Mouse (Mus musculus) stomach, embryonic 15.5 days (tissue): ENCODE data around the gene Cep128. TPM values are rescaled to one million over a fixed set of nuclear protein-coding genes. Genes with fewer than 3 reads are reported as not detected.

Experiments
- ATAC-seq: fragments of 200-750 bp; cut with Nextera tagmentation; 2 replicates; pipeline ENCODE4 v1.8.0; 2017; ENCODE audit warnings: low read depth, moderate number of reproducible peaks, moderate TSS enrichment; ENCODE audit not compliant: insufficient read depth, low FRiP score
- H3K27ac ChIP-seq: fragments of 300-500 bp; sonication (generic); 2 replicates; pipeline ENCODE4 v1.5.1; 2015; ENCODE audit warnings: mild to moderate bottlenecking, inconsistent platforms
- H3K27me3 ChIP-seq: fragments of 300-500 bp; sonication (generic); replicated peaks from 2 replicates; pipeline ENCODE4 v1.6.1; 2015; ENCODE audit warnings: inconsistent platforms
- H3K36me3 ChIP-seq: fragments of 300-500 bp; sonication (generic); 2 replicates; pipeline ENCODE4 v1.6.1; 2015; ENCODE audit warnings: inconsistent platforms
- H3K4me1 ChIP-seq: fragments of 300-500 bp; sonication (generic); 2 replicates; pipeline ENCODE4 v1.6.1; 2015; ENCODE audit warnings: inconsistent platforms
- H3K4me2 ChIP-seq: fragments of 300-500 bp; sonication (generic); 2 replicates; pipeline ENCODE4 v1.6.1; 2015; ENCODE audit warnings: mild to moderate bottlenecking, inconsistent platforms
- H3K4me3 ChIP-seq: fragments of 300-500 bp; sonication (generic); replicated peaks from 2 replicates; pipeline ENCODE4 v1.5.1; 2015; ENCODE audit warnings: inconsistent platforms
- H3K9ac ChIP-seq: fragments of 300-500 bp; sonication (generic); 2 replicates; pipeline ENCODE4 v1.6.1; 2015; ENCODE audit warnings: inconsistent platforms
- H3K9me3 ChIP-seq: fragments of 300-500 bp; sonication (generic); 2 replicates; pipeline ENCODE4 v1.6.1; 2016; ENCODE audit warnings: inconsistent platforms
- WGBS: fragments of 180-500 bp; shearing (Covaris S2); methylation state at CpG from one replicate; pipeline ENCODE4 v1.1.7; 2015; 5-methylcytosine and 5-hydroxymethylcytosine counted together
- polyA plus RNA-seq: library from polyadenylated mRNA; unstranded; fragments of >200 nt; fragmentation: Nextera tagmentation; extraction: Ambion mirVana; gene quantifications from 2 replicates; pipeline ENCODE4 v1.2.1, GENCODE M21; 2015

Gene Cep128
- polyA plus RNA-seq, 1 experiment from 2014 or later, result 8.4 TPM

DNA sequence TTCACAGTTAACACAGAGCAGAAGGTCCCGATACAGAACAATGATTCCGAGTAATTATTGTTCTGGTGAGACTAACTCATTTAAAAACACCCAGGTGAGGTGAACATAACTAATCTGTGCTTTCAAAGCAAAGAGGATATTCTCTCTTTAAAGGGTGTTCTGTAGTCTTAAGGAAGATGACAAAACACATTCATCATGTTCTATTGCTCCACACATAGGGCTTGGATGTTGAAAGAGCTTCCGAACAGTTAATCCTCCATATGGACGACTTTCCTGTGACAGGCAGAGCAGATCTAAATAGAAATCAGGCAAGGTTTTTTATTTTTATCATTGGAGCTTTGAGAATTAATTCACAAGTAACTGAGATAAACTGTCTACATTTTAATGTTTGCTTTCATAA is 342.8 kb downstream of the Cep128 start:
- H3K27ac ChIP-seq, result no peak overlapping the region
- no peak overlapping the region for H3K4me2 ChIP-seq

DNA sequence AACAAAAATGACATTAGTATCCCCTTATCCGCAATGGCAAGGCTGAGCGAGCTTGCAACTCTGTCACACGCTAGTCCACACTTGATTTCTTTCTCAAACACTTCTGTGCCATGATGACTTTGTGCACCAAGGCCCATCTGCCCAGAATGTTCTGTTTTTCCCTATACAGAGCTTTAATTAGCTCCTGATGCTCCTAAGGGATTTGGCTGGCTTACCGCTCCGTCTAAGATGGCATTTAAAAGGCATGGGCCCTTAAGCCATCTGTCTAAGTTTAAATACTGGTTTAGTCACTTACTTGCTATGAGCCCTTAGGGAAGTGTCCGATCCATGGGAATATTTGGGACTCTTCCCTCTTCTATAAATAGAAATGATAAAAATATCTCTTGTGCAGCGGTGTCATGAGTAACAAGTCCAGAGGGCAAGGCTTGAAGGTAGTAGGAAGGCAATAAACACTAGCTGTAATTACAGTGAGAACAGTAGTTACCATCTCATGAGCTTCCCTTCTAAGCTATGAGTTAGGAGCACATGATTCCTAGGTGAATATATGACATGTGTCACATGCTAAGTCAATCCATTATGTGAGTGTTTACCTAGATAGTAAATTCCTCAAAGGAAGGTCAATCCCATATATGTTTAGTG is 343.8 kb downstream of the Cep128 start:
- H3K9me3 ChIP-seq, result no peaks in the 10 kb centered on the region
- H3K9ac ChIP-seq, result no peak overlapping the region
- no peak overlapping the region for H3K4me3 ChIP-seq
- H3K4me1 ChIP-seq, result no peaks in the 10 kb centered on the region
- H3K36me3 ChIP-seq, result no peaks in the 10 kb centered on the region
- H3K27ac ChIP-seq, result no peak overlapping the region
- H3K4me2 ChIP-seq, result no peak overlapping the region
- 86% methylated on average over 7 of the region's 7 CpGs for WGBS
- H3K27me3 ChIP-seq, result no peaks in the 10 kb centered on the region
- ATAC-seq, result no peak

More for the DNA sequence above, 342.8 kb downstream of the Cep128 start:
- Histone ChIP-seq H3K27me3 (no peaks in the 10 kb centered on the region), H3K9ac (no peak overlapping the region), H3K36me3 (no peaks in the 10 kb centered on the region), H3K4me1 (no peaks in the 10 kb centered on the region), H3K4me3 (no peak overlapping the region), H3K9me3 (no peaks in the 10 kb centered on the region)
- no peak for ATAC-seq
- WGBS, result 67% methylated on average over 4 of the region's 4 CpGs

DNA sequence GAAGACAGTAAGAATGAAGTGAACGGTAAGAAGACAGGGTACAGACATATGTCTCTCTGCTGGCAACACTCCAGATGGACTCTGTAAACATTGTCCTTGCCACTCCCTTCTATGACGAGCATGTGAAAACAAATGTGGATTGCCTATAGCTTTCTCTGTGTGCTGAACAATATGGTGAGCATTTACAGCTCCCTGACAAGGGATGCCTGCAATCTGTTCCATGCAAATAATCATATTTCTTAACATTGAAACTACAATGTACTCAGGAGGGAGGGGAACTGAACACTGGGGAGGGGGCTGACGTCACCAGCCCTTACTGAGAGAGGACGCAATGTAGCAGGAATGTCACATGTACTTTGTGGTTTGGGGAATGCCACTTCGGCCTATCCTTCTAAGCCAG is 355.1 kb downstream of the Cep128 start:
- H3K36me3 ChIP-seq, result no peaks in the 10 kb centered on the region
- H3K4me1 ChIP-seq, result no peaks in the 10 kb centered on the region
- H3K9ac ChIP-seq, result no peak overlapping the region
- ATAC-seq, result no peak; the same call in 1 of the 2 replicates
- H3K27me3 ChIP-seq, result no peaks in the 10 kb centered on the region
- no peak overlapping the region for H3K27ac ChIP-seq
- no peaks in the 10 kb centered on the region for H3K9me3 ChIP-seq
- 54% methylated on average over 5 of the region's 5 CpGs for WGBS
- H3K4me2 ChIP-seq, result no peak overlapping the region
- H3K4me3 ChIP-seq, result no peak overlapping the region

DNA sequence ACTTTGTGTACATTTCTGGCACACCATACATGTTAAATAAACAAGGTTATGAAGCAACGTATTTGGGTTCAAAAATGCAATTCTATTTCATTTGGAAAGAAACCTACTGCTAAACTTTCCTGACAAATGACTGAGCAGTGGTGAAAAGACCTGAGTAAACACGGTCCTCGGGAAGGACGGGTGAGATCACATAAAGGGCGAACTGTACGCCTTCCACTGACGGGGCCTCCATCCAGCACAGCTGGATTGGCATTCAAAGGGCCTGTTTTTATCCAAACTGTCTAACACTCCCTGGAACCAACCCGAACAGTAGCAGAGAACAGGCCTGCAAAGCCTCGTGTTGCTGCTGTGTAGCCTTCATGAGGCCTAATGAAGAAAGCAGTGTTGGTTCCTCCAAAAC is 356.5 kb downstream of the Cep128 start:
- Histone ChIP-seq H3K36me3 (no peaks in the 10 kb centered on the region), H3K4me1 (no peaks in the 10 kb centered on the region), H3K4me2 (no peak overlapping the region), H3K9ac (no peak overlapping the region), H3K9me3 (no peaks in the 10 kb centered on the region), H3K4me3 (no peak overlapping the region), H3K27ac (peak overlapping the region; percentile 51; the same call in 1 of the 2 replicates), H3K27me3 (no peaks in the 10 kb centered on the region)
- 38% methylated on average over 9 of the region's 9 CpGs for WGBS
- no peak; the same call in 1 of the 2 replicates for ATAC-seq

DNA sequence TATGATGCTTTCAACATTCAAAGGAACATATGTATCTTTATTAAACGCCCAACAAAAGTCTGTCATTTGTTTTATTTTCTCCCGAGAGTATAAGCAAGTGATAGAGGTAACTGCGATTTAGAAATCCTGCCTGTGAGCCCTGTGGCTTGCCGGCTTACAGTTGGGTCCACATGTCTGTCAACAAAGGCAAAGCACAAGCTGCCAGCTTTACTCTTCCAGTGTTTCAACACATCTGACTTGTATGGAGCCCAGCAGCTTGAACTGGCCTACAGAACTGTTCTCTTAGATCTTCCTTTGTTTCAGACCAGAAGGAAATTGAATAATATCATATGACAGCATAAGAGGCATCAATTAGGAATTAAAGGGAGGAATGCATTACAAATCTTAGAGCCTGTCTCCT is 357.1 kb downstream of the Cep128 start:
- 73% methylated on average over 4 of the region's 4 CpGs for WGBS
- no peak; the same call in 1 of the 2 replicates for ATAC-seq

DNA sequence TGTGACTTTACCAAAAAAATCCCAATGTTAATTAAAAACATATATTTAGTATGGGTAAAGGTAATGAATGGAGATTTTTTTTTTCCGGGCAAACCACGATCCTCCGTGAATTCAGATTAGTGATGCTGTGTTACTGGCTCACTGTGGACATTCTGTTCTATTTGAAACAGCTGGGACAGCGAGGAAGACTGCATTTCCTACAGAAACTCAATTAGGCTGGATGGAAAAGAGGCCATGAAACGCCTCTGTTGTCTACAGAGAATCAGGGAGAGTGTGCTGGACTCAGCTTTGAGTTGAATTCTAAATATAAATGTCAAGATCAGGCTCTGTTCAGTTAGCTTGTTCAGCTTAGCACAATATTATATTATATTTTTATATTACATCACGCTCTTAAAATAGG is 369.1 kb downstream of the Cep128 start:
- H3K9ac ChIP-seq, result no peak overlapping the region
- no peak overlapping the region for H3K4me3 ChIP-seq
- ATAC-seq, result no peak
- H3K4me1 ChIP-seq, result no peaks in the 10 kb centered on the region
- H3K27ac ChIP-seq, result no peak overlapping the region
- H3K9me3 ChIP-seq, result no peaks in the 10 kb centered on the region
- H3K27me3 ChIP-seq, result no peaks in the 10 kb centered on the region
- WGBS, result 79% methylated on average over 6 of the region's 6 CpGs
- H3K36me3 ChIP-seq, result no peaks in the 10 kb centered on the region
- H3K4me2 ChIP-seq, result no peak overlapping the region

More for the DNA sequence above, 357.1 kb downstream of the Cep128 start:
- H3K27ac ChIP-seq, result no peak overlapping the region
- H3K9ac ChIP-seq, result no peak overlapping the region
- H3K4me2 ChIP-seq, result no peak overlapping the region
- no peaks in the 10 kb centered on the region for H3K9me3 ChIP-seq
- H3K27me3 ChIP-seq, result no peaks in the 10 kb centered on the region
- H3K36me3 ChIP-seq, result no peaks in the 10 kb centered on the region
- H3K4me1 ChIP-seq, result no peaks in the 10 kb centered on the region
- H3K4me3 ChIP-seq, result no peak overlapping the region

DNA sequence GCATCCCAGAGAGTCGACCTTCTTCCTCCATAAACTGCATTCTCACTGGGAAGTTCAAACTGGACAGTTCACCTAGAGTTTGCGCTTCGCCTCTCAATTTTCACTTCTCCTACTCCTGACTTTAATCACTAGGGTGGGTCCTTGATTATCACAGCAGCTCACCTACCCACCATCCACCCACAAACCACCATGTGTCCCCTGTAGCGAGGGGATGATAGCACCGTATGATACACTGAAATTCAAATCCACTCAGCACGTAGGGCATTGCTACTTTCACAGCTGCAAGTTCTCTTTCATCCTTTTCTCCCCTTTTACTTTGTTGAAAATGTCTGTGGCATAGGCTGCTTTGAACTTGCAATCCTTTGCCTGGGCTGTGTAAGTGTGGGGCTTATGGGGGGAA is 371.2 kb downstream of the Cep128 start:
- H3K36me3 ChIP-seq, result no peaks in the 10 kb centered on the region
- H3K27ac ChIP-seq, result no peak overlapping the region
- H3K4me1 ChIP-seq, result no peaks in the 10 kb centered on the region
- WGBS, result 82% methylated on average over 6 of the region's 6 CpGs
- H3K27me3 ChIP-seq, result no peaks in the 10 kb centered on the region
- H3K4me3 ChIP-seq, result no peak overlapping the region
- no peak for ATAC-seq
- no peak overlapping the region for H3K9ac ChIP-seq
- no peaks in the 10 kb centered on the region for H3K9me3 ChIP-seq
- H3K4me2 ChIP-seq, result no peak overlapping the region

DNA sequence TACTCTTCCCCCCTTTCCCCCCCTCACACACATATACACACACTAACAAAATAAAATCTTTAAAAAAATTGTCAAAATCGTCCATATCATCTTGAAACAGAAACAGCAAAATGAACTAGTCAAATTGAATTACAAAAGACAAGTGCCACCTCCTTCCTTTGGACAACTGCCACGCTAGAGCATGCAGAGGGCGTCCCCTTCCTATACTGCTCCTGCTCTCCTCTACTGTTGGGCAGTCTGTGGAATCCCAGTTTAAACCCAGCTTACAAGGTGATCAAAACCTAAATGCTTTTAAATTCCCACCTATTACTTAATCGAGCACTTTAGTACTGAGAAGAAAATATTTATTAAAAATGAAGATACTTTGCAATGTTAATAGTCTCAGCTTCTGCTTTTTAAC is 372.0 kb downstream of the Cep128 start:
- no peaks in the 10 kb centered on the region for H3K36me3 ChIP-seq
- no peaks in the 10 kb centered on the region for H3K9me3 ChIP-seq
- H3K9ac ChIP-seq, result no peak overlapping the region
- 68% methylated on average over 4 of the region's 4 CpGs for WGBS
- H3K4me2 ChIP-seq, result no peak overlapping the region
- no peak overlapping the region for H3K27ac ChIP-seq
- no peaks in the 10 kb centered on the region for H3K4me1 ChIP-seq
- ATAC-seq, result no peak
- no peak overlapping the region for H3K4me3 ChIP-seq
- no peaks in the 10 kb centered on the region for H3K27me3 ChIP-seq

DNA sequence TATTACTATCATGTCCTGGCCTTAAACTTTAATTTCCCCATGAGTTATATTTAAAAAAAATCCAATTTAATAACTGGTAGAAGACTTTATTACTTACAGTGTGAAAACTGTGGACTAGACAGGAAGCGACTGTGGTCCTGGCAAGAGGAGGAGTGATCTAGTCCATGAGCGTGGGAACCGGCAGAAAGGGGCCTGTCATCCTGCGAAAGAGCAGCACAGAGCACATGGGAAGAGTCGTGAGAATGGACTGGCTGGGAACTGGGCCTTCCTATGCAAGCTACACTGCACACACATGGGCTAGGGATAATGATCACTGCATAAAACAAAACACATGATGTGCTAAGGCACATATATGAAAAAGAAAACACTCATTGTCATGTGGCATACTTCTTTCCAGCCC is 375.5 kb downstream of the Cep128 start:
- WGBS, result 53% methylated on average over 5 of the region's 5 CpGs

DNA sequence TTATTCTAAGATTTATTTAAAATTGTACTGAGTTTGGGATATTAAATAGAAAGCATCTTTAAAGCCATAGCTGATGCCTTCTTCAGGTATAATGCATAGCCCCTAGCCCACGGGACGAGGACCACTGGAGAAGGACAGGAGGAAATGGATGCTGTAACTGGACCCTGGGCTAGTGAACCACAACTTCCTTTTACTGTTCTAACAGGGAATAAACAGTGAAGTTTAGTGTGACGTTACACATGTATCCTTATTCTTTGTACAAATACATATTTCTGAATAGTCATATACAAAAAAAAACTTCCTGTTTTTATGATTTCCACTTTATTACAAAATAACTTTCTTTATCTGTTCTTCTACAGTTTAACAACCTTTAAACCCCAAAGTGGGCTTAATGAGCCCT is 376.0 kb downstream of the Cep128 start:
- 41% methylated on average over 3 of the region's 3 CpGs for WGBS
- H3K9ac ChIP-seq, result no peak overlapping the region
- no peak overlapping the region for H3K4me2 ChIP-seq
- H3K27ac ChIP-seq, result no peak overlapping the region
- H3K27me3 ChIP-seq, result no peaks in the 10 kb centered on the region
- no peak for ATAC-seq
- no peaks in the 10 kb centered on the region for H3K4me1 ChIP-seq
- no peak overlapping the region for H3K4me3 ChIP-seq
- no peaks in the 10 kb centered on the region for H3K36me3 ChIP-seq
- no peaks in the 10 kb centered on the region for H3K9me3 ChIP-seq

More for the DNA sequence above, 375.5 kb downstream of the Cep128 start:
- Histone ChIP-seq H3K4me3 (no peak overlapping the region), H3K9me3 (no peaks in the 10 kb centered on the region), H3K27ac (no peak overlapping the region), H3K4me1 (no peaks in the 10 kb centered on the region), H3K27me3 (no peaks in the 10 kb centered on the region), H3K36me3 (no peaks in the 10 kb centered on the region), H3K4me2 (no peak overlapping the region), H3K9ac (no peak overlapping the region)
- no peak for ATAC-seq

DNA sequence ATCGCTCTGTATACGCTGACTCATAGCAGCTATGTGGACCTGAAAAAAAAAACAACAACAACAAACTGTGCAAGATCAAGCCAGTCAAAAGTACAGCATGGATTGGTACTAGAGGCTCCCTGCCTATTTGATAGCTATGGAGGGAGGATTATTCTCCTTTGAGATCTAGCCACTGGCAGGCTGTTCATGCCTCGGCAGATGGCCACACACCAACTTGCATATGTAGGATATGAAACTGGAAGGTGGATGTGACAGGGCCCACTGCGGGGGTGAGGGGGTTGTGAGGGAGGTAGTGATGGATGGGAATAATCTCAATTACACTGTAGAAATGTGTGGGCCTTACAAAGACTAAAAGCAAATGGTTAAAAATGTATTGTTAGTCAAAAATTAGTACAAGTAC is 386.7 kb downstream of the Cep128 start:
- Histone ChIP-seq H3K27me3 (no peaks in the 10 kb centered on the region), H3K9ac (no peak overlapping the region), H3K4me1 (no peaks in the 10 kb centered on the region), H3K9me3 (no peaks in the 10 kb centered on the region), H3K4me3 (no peak overlapping the region), H3K27ac (no peak overlapping the region), H3K4me2 (no peak overlapping the region), H3K36me3 (no peaks in the 10 kb centered on the region)
- 86% methylated on average over 4 of the region's 4 CpGs for WGBS
- no peak for ATAC-seq

DNA sequence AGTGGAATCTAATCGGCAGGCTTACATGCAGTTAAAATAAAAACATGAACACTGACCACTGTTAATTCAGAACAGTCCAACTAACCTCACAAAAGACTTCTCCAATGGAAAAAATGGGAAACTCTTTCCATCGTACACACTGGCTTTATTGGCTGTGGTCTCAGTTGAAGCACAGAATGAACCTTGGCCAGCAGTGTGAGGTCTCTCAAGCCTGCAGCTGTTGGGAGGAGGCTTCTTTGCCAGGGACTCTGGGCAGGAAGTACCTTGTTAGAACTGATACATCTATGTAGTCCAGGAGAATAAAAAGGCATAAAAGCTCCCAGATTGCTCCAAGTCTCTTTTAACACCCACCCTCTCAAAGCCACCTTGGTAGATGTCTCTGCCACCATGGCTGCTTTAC is 390.9 kb downstream of the Cep128 start:
- 86% methylated on average over 2 of the region's 2 CpGs for WGBS
- H3K9me3 ChIP-seq, result no peaks in the 10 kb centered on the region
- H3K27me3 ChIP-seq, result no peaks in the 10 kb centered on the region
- H3K4me3 ChIP-seq, result no peak overlapping the region
- no peak overlapping the region for H3K27ac ChIP-seq
- no peak overlapping the region for H3K4me2 ChIP-seq
- H3K36me3 ChIP-seq, result no peaks in the 10 kb centered on the region
- H3K4me1 ChIP-seq, result no peaks in the 10 kb centered on the region
- ATAC-seq, result no peak
- H3K9ac ChIP-seq, result no peak overlapping the region

DNA sequence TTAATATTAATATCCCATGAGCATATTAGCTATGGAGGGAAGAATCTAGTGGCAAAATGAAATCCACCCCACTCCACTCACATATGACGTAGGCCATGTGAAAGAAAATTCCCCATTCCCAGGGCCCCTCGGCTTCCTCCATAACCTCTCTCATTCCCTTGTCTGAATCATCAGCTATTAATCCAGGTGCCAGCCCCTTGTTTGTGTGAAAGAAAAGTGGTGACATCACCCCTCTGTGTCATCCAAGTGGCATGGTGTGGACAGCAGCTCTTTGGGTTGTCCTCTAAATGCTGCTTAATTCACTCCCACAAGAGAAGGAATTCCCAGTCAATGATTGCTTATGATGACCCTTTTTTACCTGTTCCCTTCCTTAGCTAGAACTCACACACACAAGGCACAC is 396.4 kb downstream of the Cep128 start:
- Histone ChIP-seq H3K27ac (no peak overlapping the region), H3K4me1 (no peaks in the 10 kb centered on the region), H3K9ac (no peak overlapping the region), H3K27me3 (no peaks in the 10 kb centered on the region), H3K9me3 (no peaks in the 10 kb centered on the region), H3K4me3 (no peak overlapping the region), H3K36me3 (no peaks in the 10 kb centered on the region), H3K4me2 (no peak overlapping the region)
- ATAC-seq, result no peak
- 81% methylated on average over 2 of the region's 2 CpGs for WGBS
